Mouse (Mus musculus) heart, embryonic 11.5 days (tissue): ENCODE measurements around the gene Bscl2. TPM values are rescaled to one million over a fixed set of nuclear protein-coding genes. Genes with fewer than 3 reads are reported as not detected.
A peak's percentile ranks its signal among the peaks of the same experiment; 100 is the strongest.

ENCODE experiments used
- ATAC-seq: fragments of 200-750 bp; cut with Nextera tagmentation; replicated peaks from 2 replicates; pipeline ENCODE4 v1.8.0; 2017; ENCODE audit warnings: moderate library complexity; ENCODE audit not compliant: insufficient number of reproducible peaks, low FRiP score, low TSS enrichment
- H3K27ac ChIP-seq: fragments of 300-500 bp; sonication (generic); 2 replicates; pipeline ENCODE4 v1.5.1; 2014; ENCODE audit warnings: mild to moderate bottlenecking, low read depth, low read length
- H3K27me3 ChIP-seq: fragments of 300-500 bp; sonication (generic); 2 replicates; pipeline ENCODE4 v1.6.1; 2014; ENCODE audit warnings: mild to moderate bottlenecking, low read length, mixed read lengths; ENCODE audit not compliant: control insufficient read depth, insufficient read depth
- H3K36me3 ChIP-seq: fragments of 300-500 bp; sonication (generic); 2 replicates; pipeline ENCODE4 v1.6.1; 2014; ENCODE audit warnings: mild to moderate bottlenecking, low read length, moderate library complexity, mixed read lengths; ENCODE audit not compliant: control insufficient read depth, insufficient read depth
- H3K4me1 ChIP-seq: fragments of 300-500 bp; sonication (generic); 2 replicates; pipeline ENCODE4 v1.6.1; 2014; ENCODE audit warnings: low read length; ENCODE audit not compliant: control insufficient read depth, insufficient read depth
- H3K4me2 ChIP-seq: fragments of 300-500 bp; sonication (generic); 2 replicates; pipeline ENCODE4 v1.6.1; 2014; ENCODE audit warnings: mild to moderate bottlenecking, moderate library complexity
- H3K4me3 ChIP-seq: fragments of 300-500 bp; sonication (generic); 2 replicates; pipeline ENCODE4 v1.5.1; 2014; ENCODE audit warnings: low read depth, low read length
- H3K9ac ChIP-seq: fragments of 300-500 bp; sonication (generic); 2 replicates; pipeline ENCODE4 v1.6.1; 2014; ENCODE audit warnings: mild to moderate bottlenecking, low read depth, low read length, moderate library complexity
- H3K9me3 ChIP-seq: fragments of 300-500 bp; sonication (generic); replicated peaks from 2 replicates; pipeline ENCODE4 v1.6.1; 2016; ENCODE audit warnings: low read length; ENCODE audit not compliant: control insufficient read depth
- WGBS: fragments of 180-500 bp; shearing (Covaris S2); extraction: QIAGEN DNeasy Blood & Tissue Kit; methylation state at CpG from one replicate; pipeline ENCODE4 v1.1.7; 2014; ENCODE audit not compliant: insufficient replicate concordance; 5-methylcytosine and 5-hydroxymethylcytosine counted together
- polyA plus RNA-seq: library from polyadenylated mRNA; unstranded; fragments of >200 nt; fragmentation: Nextera tagmentation; extraction: Ambion mirVana; gene quantifications from 2 replicates; pipeline ENCODE4 v1.2.1, GENCODE M21; 2014

The Bscl2 gene
- polyA plus RNA-seq, 1 experiment from 2014 or later: 41.7 TPM

DNA sequence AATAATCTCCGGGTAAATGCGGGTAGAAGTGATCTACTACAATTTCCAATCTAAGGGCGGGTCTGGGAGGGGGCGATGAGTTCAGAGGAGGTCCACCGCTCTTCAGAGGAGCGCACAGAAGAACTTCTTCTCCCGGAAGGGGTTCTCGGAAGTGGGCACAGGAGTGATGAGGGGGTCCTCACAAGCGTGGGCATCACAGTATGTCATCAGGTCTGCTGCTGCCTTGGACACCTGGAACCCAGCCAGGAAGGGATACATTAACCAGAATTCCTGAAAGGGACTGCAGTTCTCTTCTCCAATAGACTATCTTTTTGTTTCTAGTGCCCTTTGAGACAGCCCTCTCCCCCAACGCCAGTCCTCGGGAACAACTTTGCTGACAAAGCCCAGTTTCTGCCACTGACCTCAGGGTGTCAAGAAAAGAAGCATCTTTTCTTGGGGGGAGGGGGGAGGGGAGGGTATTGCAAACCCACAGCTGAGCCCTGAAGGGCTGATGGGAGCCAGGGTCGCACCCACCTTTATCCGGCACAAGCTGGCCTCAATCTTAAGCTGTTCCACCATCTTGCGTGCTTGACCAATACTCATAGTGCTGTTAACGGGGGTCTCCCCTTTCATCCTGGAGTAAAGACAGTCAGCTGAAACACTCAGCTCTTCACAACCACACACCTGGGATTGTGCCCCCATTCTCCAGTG lies 919 bp downstream of the Bscl2 start:
- Histone ChIP-seq H3K4me3 (peak overlapping the region; percentile 59), H3K27ac (peak overlapping the region; percentile 94), H3K27me3 (no peaks in the 10 kb centered on the region), H3K9ac (peak overlapping the region; percentile 88), H3K36me3 (peaks cover 16% of the 10 kb centered on the region), H3K4me2 (peak overlapping the region; percentile 81), H3K4me1 (peaks cover 27% of the 10 kb centered on the region), H3K9me3 (no peaks in the 10 kb centered on the region)
- WGBS: 19% methylated on average over 15 of the region's 15 CpGs
- ATAC-seq: no peak

DNA sequence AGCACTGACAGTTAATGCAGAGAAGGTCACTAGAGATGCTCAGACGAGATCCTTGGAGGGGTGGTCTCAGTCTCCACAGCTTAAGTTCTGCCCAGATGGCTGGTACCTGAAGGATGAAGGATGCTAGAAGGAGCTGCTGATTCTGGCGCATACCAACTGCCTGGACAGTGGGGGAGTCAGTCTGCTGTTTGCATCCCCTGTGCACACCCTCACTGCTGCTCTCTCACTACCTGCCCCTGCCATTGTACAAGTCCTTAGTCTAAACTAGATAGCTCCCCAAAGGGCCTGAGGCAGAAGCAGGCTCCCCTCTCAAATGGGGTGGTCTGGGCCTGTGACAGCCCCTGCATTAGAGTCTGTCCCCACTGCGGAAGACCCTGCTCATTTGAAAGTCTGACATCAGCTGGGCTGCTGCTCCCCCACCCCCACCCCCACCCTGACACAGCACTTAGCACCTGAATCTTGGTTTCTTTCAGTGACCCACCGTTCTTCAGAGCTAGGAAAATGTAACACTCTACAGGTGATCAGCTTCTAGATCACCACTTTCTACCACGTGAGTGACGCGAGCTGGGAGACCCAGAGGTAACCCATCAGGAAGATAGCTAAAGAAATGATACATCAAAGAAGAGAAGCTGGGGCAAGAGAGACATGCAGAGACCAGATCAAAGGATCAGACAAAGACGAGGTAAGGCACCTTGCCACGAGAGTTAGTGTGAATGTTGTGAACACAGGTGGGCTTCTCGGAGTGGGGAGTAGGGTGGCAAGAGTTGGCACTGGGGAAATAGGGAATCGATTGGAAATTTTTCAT lies 2.0 kb downstream of the Bscl2 start, which contains the start of gene Gng3:
TSS of gene Gng3 (minus strand) at position 92 of the 805 bp plus-strand sequence.
- Histone ChIP-seq H3K27ac (peak within 1 kb of the TSS; percentile 94), H3K4me2 (peak within 1 kb of the TSS; percentile 81), H3K4me1 (peaks cover 27% of the 10 kb centered on the region), H3K9ac (peak within 1 kb of the TSS; percentile 88), H3K4me3 (peak within 1 kb of the TSS; percentile 59), H3K36me3 (peaks cover 7% of the 10 kb centered on the region), H3K9me3 (no peaks in the 10 kb centered on the region), H3K27me3 (no peaks in the 10 kb centered on the region)
- WGBS: 47% methylated on average over 11 of the region's 11 CpGs
- ATAC-seq: no peak

DNA sequence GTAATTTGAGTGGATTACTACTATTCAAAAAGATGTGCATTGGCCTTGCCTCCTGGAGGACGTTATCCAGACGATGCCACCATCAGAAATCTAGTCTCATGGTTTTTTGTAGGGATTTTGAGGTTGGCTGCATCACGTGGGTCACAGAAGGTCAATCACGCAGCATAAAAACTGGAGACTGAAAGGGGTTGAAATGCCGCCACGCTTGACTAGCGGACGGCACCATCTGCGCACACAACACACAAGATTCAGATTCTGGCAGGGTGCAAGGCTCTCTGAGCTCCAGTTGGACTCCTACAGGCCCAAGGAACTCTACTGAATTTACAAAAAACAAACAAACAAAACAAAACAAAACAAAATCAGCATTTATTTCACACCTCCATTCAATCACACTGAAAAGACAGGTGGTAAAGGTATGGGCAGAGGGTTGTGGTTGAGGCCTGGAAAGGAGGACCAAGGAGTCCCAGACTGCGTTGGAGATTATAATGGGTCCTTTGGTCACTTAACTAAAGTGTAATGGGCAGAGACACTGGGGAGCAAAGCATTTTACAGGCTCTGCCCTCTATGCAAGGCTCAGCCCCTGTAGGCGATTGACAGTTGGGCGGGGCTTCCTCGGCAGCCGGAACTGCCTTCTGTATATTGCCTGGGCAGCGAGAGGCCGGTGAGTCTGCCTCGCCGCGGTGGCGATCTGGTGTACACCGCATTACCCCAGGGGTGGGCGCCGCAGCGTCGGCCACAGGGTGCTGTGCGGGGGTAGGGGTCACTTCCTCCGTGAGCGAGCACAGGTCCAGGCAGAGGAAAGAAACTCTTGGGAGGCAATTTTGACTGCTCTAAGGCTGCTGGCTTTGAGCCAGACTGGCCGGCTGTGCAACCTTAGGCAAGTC lies 2.9 kb downstream of the Bscl2 start:
- H3K27ac ChIP-seq: no peak overlapping the region
- no peaks in the 10 kb centered on the region for H3K27me3 ChIP-seq
- peaks cover 5% of the 10 kb centered on the region for H3K36me3 ChIP-seq
- peak overlapping the region; percentile 45 for H3K4me3 ChIP-seq
- peaks cover 27% of the 10 kb centered on the region for H3K4me1 ChIP-seq
- peak; percentile 74 for ATAC-seq
- WGBS: 24% methylated on average over 29 of the region's 29 CpGs
- H3K9me3 ChIP-seq: no peaks in the 10 kb centered on the region
- H3K9ac ChIP-seq: peak overlapping the region; percentile 64
- H3K4me2 ChIP-seq: peak overlapping the region; percentile 66

DNA sequence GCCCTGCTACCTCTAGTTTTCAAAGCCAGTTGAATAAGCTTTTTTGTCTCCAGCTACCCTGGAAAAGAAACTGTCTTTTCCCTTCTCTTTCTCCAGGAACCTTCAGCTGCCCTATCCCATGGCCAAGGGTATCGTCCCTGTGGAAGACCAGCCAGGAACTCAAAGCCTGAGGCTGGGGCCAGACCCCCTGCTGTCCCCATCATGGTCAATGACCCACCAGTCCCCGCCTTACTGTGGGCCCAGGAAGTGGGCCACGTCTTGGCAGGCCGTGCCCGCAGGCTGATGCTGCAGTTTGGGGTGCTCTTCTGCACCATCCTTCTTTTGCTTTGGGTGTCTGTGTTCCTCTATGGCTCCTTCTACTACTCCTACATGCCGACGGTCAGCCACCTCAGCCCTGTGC lies 3.7 kb downstream of the Bscl2 start:
- H3K9me3 ChIP-seq: no peaks in the 10 kb centered on the region
- no peaks in the 10 kb centered on the region for H3K27me3 ChIP-seq
- H3K27ac ChIP-seq: no peak overlapping the region
- peak overlapping the region; percentile 66 for H3K4me2 ChIP-seq
- H3K4me3 ChIP-seq: peak overlapping the region; percentile 45
- no peak for ATAC-seq
- peaks cover 2% of the 10 kb centered on the region for H3K36me3 ChIP-seq
- 87% methylated on average over 7 of the region's 7 CpGs for WGBS
- peak overlapping the region; percentile 64 for H3K9ac ChIP-seq
- peaks cover 27% of the 10 kb centered on the region for H3K4me1 ChIP-seq

DNA sequence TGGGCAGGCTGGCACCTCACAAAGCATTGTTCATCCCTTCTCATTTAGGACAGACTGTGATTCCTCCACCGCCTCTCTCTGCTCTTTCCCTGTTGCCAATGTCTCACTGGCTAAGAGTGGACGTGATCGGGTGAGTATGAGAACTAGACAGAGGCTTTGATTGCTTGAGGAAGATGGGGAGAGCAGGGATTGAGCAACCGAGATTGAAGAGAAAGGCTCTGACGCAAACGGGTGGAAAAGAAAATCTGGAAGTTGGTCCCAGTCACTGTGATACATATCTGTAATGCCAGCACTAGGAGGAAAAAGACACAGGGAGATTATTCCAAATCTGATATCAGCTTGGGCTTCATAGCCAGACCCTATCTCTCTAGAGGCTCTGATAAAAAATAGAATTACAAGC lies 5.7 kb downstream of the Bscl2 start:
- no peak overlapping the region for H3K4me3 ChIP-seq

DNA sequence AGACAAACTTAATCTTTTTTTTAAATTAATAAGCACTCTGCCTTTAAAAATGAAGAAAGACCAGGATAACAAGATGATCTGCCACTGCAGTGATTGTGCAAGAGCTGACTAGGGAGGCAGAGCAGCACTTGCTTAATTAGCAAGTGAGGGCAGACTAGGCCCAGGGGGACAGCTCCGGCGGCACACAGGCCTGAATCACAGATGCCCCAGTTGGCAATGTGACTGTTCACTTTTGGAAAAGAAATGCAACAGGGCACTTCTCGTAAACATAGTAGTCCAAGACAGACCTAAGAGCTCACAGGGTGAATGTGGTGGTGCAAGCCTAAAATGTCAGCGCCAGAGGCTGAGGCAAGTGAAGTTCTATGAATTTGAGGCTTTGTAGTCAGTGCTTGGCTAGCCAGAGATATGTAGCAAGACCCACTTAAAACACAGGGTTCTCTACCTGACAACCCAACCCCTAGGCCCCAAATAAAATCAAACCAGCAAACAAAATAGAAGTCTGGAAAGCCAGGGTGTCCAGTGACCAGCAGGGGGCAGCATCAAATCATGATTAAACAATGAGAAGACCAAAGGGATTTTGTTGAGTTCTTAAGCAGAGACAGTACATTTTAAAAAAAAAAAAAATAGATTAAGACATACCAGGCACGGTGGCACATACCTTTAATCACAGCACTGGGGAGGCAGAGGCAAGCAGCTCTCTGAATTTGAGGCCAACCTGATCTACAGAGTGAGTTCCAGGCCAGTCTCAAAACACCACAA lies 7.3 kb downstream of the Bscl2 start:
- H3K27ac ChIP-seq: no peak overlapping the region
- H3K27me3 ChIP-seq: no peaks in the 10 kb centered on the region
- no peaks in the 10 kb centered on the region for H3K9me3 ChIP-seq
- H3K4me3 ChIP-seq: no peak overlapping the region
- no peak overlapping the region for H3K9ac ChIP-seq
- 64% methylated on average over 5 of the region's 5 CpGs for WGBS
- no peak for ATAC-seq
- H3K4me1 ChIP-seq: peaks cover 13% of the 10 kb centered on the region
- no peak overlapping the region for H3K4me2 ChIP-seq
- H3K36me3 ChIP-seq: peaks cover 5% of the 10 kb centered on the region; the same call in 1 of the 2 replicates

More for the DNA sequence above, 5.7 kb downstream of the Bscl2 start:
- H3K27ac ChIP-seq: no peak overlapping the region
- no peaks in the 10 kb centered on the region for H3K9me3 ChIP-seq
- H3K27me3 ChIP-seq: no peaks in the 10 kb centered on the region
- 85% methylated on average over 6 of the region's 6 CpGs for WGBS
- no peak overlapping the region for H3K4me2 ChIP-seq
- no peak overlapping the region for H3K9ac ChIP-seq
- H3K36me3 ChIP-seq: peaks cover 5% of the 10 kb centered on the region; the same call in 1 of the 2 replicates
- peaks cover 27% of the 10 kb centered on the region for H3K4me1 ChIP-seq
- ATAC-seq: no peak

DNA sequence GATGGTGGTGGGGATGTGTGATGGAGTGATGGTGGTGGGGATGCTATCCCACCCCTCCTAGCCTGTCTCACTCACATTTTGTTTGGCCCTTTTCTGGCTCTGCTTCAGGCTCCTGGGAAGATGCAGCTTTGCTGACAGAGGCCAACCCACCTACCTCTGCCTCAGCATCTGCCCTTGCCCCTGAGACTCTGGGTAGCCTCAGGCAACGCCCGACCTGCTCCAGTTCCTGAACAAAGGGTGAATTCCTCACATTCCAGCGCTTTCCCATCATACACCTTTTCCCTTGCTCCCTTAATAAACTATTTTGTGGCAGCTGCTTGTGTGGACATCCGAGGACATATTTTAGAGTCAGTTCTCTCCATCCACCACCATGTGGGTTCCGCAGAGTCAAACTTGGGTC lies 11.1 kb downstream of the Bscl2 start:
- no peak overlapping the region for H3K9ac ChIP-seq
- WGBS: 68% methylated on average over 5 of the region's 5 CpGs
- H3K27me3 ChIP-seq: no peaks in the 10 kb centered on the region
- H3K9me3 ChIP-seq: no peaks in the 10 kb centered on the region
- peaks cover 4% of the 10 kb centered on the region; the same call in 1 of the 2 replicates for H3K4me1 ChIP-seq
- H3K4me2 ChIP-seq: no peak overlapping the region
- no peak for ATAC-seq
- H3K4me3 ChIP-seq: no peak overlapping the region
- 0 out of 2 replicates have a peak, but pooled peaks cover 3% of the 10 kb centered on the region for H3K36me3 ChIP-seq
- H3K27ac ChIP-seq: no peak overlapping the region
